Mouse (Mus musculus) liver, embryonic 13.5 days (tissue): Measurements from ENCODE around the gene Cap1. TPM values are rescaled to one million over a fixed set of nuclear protein-coding genes. Genes with fewer than 3 reads are reported as not detected.

Experiments
- ATAC-seq: fragments of 200-750 bp; cut with Nextera tagmentation; 2 replicates; pipeline ENCODE4 v1.8.0; 2017; ENCODE audit warnings: low read depth, mild to moderate bottlenecking, moderate number of reproducible peaks, moderate library complexity
- DNase-seq: peaks from one replicate; pipeline ENCODE4 v3.0.0; 2022
- H3K27ac ChIP-seq: fragments of 300-500 bp; sonication (generic); 2 replicates; pipeline ENCODE4 v1.5.1; 2015; ENCODE audit warnings: moderate library complexity, mild to moderate bottlenecking, inconsistent platforms
- H3K27me3 ChIP-seq: fragments of 300-500 bp; sonication (generic); 2 replicates; pipeline ENCODE4 v1.6.1; 2015; ENCODE audit warnings: mild to moderate bottlenecking, inconsistent platforms
- H3K36me3 ChIP-seq: fragments of 300-500 bp; sonication (generic); 2 replicates; pipeline ENCODE4 v1.6.1; 2015; ENCODE audit warnings: mild to moderate bottlenecking, inconsistent platforms
- H3K4me1 ChIP-seq: fragments of 300-500 bp; sonication (generic); replicated peaks from 2 replicates; pipeline ENCODE4 v1.6.1; 2015; ENCODE audit warnings: inconsistent platforms
- H3K4me2 ChIP-seq: fragments of 300-500 bp; sonication (generic); 2 replicates; pipeline ENCODE4 v1.6.1; 2015; ENCODE audit warnings: inconsistent platforms, mild to moderate bottlenecking, moderate library complexity
- H3K4me3 ChIP-seq: fragments of 300-500 bp; sonication (generic); replicated peaks from 2 replicates; pipeline ENCODE4 v1.5.1; 2015; ENCODE audit warnings: mild to moderate bottlenecking, inconsistent platforms
- H3K9ac ChIP-seq: fragments of 300-500 bp; sonication (generic); 2 replicates; pipeline ENCODE4 v1.6.1; 2015; ENCODE audit warnings: mild to moderate bottlenecking, inconsistent platforms
- H3K9me3 ChIP-seq: fragments of 300-500 bp; sonication (generic); replicated peaks from 2 replicates; pipeline ENCODE4 v1.6.1; 2016; ENCODE audit warnings: inconsistent platforms
- WGBS: fragments of 180-500 bp; shearing (Covaris S2); methylation state at CpG from one replicate; pipeline ENCODE4 v1.1.7; 2015; ENCODE audit not compliant: insufficient replicate concordance; 5-methylcytosine and 5-hydroxymethylcytosine counted together
- polyA plus RNA-seq: library from polyadenylated mRNA; unstranded; fragments of >200 nt; fragmentation: Nextera tagmentation; extraction: Ambion mirVana; gene quantifications from 2 replicates; pipeline ENCODE4 v1.2.1, GENCODE M21; 2015

Cap1 gene
- polyA plus RNA-seq, 1 experiment from 2014 or later = 29.1 TPM

- no peaks in the 10 kb centered on the region for H3K36me3 ChIP-seq
- H3K27ac ChIP-seq = no peak overlapping the region
- H3K27me3 ChIP-seq = no peaks in the 10 kb centered on the region
- H3K4me3 ChIP-seq = no peak overlapping the region
- H3K4me2 ChIP-seq = no peak overlapping the region
- ATAC-seq (no peak), DNase-seq (no peak)
- 38% methylated on average over 6 of the region's 6 CpGs for WGBS
- no peaks in the 10 kb centered on the region for H3K9me3 ChIP-seq
- no peaks in the 10 kb centered on the region for H3K4me1 ChIP-seq
- H3K9ac ChIP-seq = no peak overlapping the region
Measured at GRCm38 (mm10) chr4:122910577-122910976, 24.7 kb upstream of the Cap1 start.

- H3K27ac ChIP-seq = no peak overlapping the region
- no peaks in the 10 kb centered on the region for H3K4me1 ChIP-seq
- H3K36me3 ChIP-seq = no peaks in the 10 kb centered on the region
- ATAC-seq = no peak
- 66% methylated on average over 12 of the region's 12 CpGs for WGBS
- no peak overlapping the region for H3K4me2 ChIP-seq
- no peaks in the 10 kb centered on the region for H3K9me3 ChIP-seq
- DNase-seq = no peak
- H3K9ac ChIP-seq = no peak overlapping the region
- H3K4me3 ChIP-seq = no peak overlapping the region
- no peaks in the 10 kb centered on the region for H3K27me3 ChIP-seq
Measured at GRCm38 (mm10) chr4:122909572-122910189, 23.8 kb upstream of the Cap1 start.

- Histone ChIP-seq H3K9ac (no peak overlapping the region), H3K27me3 (no peaks in the 10 kb centered on the region), H3K36me3 (no peaks in the 10 kb centered on the region), H3K4me2 (no peak overlapping the region), H3K4me1 (no peaks in the 10 kb centered on the region), H3K9me3 (no peaks in the 10 kb centered on the region), H3K27ac (no peak overlapping the region), H3K4me3 (no peak overlapping the region)
- WGBS = 77% methylated on average over 10 of the region's 10 CpGs
- ATAC-seq (no peak), DNase-seq (no peak)
Measured at GRCm38 (mm10) chr4:122905359-122905758, 19.5 kb upstream of the Cap1 start.

- H3K9me3 ChIP-seq = no peaks in the 10 kb centered on the region
- H3K36me3 ChIP-seq = no peaks in the 10 kb centered on the region
- DNase-seq (no peak), ATAC-seq (no peak)
- no peak overlapping the region for H3K4me3 ChIP-seq
- H3K27ac ChIP-seq = no peak overlapping the region
- H3K4me2 ChIP-seq = no peak overlapping the region
- H3K4me1 ChIP-seq = no peaks in the 10 kb centered on the region
- no peak overlapping the region for H3K9ac ChIP-seq
- H3K27me3 ChIP-seq = no peaks in the 10 kb centered on the region
- WGBS = 70% methylated on average over 3 of the region's 3 CpGs
Measured at GRCm38 (mm10) chr4:122903709-122904108, 17.9 kb upstream of the Cap1 start.

GRCm38 (mm10) chr4:122902156-122902555 lies 16.3 kb upstream of the Cap1 start:
- Histone ChIP-seq H3K4me3 (no peak overlapping the region), H3K36me3 (no peaks in the 10 kb centered on the region), H3K9ac (no peak overlapping the region), H3K4me2 (no peak overlapping the region), H3K4me1 (no peaks in the 10 kb centered on the region), H3K27me3 (no peaks in the 10 kb centered on the region), H3K27ac (no peak overlapping the region), H3K9me3 (no peaks in the 10 kb centered on the region)
- 16% methylated on average over 6 of the region's 6 CpGs for WGBS
- no peak for DNase-seq
- ATAC-seq = no peak

GRCm38 (mm10) chr4:122898313-122898712 lies 12.5 kb upstream of the Cap1 start:
- 14% methylated on average over 5 of the region's 5 CpGs for WGBS
- Histone ChIP-seq H3K4me2 (no peak overlapping the region), H3K4me1 (peaks cover 8% of the 10 kb centered on the region; the same call in 1 of the 2 replicates), H3K27me3 (no peaks in the 10 kb centered on the region), H3K4me3 (no peak overlapping the region), H3K27ac (no peak overlapping the region), H3K9ac (no peak overlapping the region), H3K9me3 (no peaks in the 10 kb centered on the region), H3K36me3 (no peaks in the 10 kb centered on the region)
- ATAC-seq (no peak), DNase-seq (no peak)

GRCm38 (mm10) chr4:122897750-122898149 lies 11.9 kb upstream of the Cap1 start:
- no peak for DNase-seq
- no peaks in the 10 kb centered on the region for H3K27me3 ChIP-seq
- no peaks in the 10 kb centered on the region for H3K9me3 ChIP-seq
- no peak overlapping the region for H3K4me3 ChIP-seq
- no peaks in the 10 kb centered on the region for H3K36me3 ChIP-seq
- ATAC-seq = no peak
- H3K9ac ChIP-seq = no peak overlapping the region
- no peak overlapping the region for H3K4me2 ChIP-seq
- H3K27ac ChIP-seq = no peak overlapping the region
- peaks cover 11% of the 10 kb centered on the region for H3K4me1 ChIP-seq
- 63% methylated on average over 4 of the region's 4 CpGs for WGBS

GRCm38 (mm10) chr4:122892157-122892556 lies 6.3 kb upstream of the Cap1 start:
- Histone ChIP-seq H3K9me3 (no peaks in the 10 kb centered on the region), H3K4me1 (peaks cover 43% of the 10 kb centered on the region), H3K4me3 (no peak overlapping the region), H3K27me3 (no peaks in the 10 kb centered on the region), H3K27ac (peak overlapping the region; percentile 40), H3K36me3 (no peaks in the 10 kb centered on the region), H3K9ac (no peak overlapping the region), H3K4me2 (no peak overlapping the region)
- DNase-seq = no peak
- no peak for ATAC-seq
- WGBS = 16% methylated on average over 5 of the region's 5 CpGs

- no peaks in the 10 kb centered on the region for H3K9me3 ChIP-seq
- 43% methylated on average over 1 of the region's 1 CpGs for whole genome bisulfite sequencing
- H3K4me2 ChIP-seq = no peak overlapping the region
- no peak overlapping the region for H3K9ac ChIP-seq
- peak overlapping the region; percentile 40; the same call in 1 of the 2 replicates for H3K27ac ChIP-seq
- H3K36me3 ChIP-seq = no peaks in the 10 kb centered on the region
- H3K27me3 ChIP-seq = no peaks in the 10 kb centered on the region
- no peak overlapping the region for H3K4me3 ChIP-seq
- DNase-seq (no peak), ATAC-seq (no peak)
- peaks cover 47% of the 10 kb centered on the region for H3K4me1 ChIP-seq
Measured at GRCm38 (mm10) chr4:122891597-122891996, 5.7 kb upstream of the Cap1 start.

GRCm38 (mm10) chr4:122890881-122891481 lies 5.1 kb upstream of the Cap1 start:
- DNase-seq (no peak), ATAC-seq (peak; percentile 1; the same call in 1 of the 2 replicates)
- Histone ChIP-seq H3K27me3 (no peaks in the 10 kb centered on the region), H3K27ac (no peak overlapping the region), H3K4me3 (no peak overlapping the region), H3K36me3 (no peaks in the 10 kb centered on the region), H3K9ac (no peak overlapping the region), H3K4me2 (no peak overlapping the region), H3K4me1 (peaks cover 41% of the 10 kb centered on the region), H3K9me3 (no peaks in the 10 kb centered on the region)
- WGBS = 24% methylated on average over 3 of the region's 3 CpGs

GRCm38 (mm10) chr4:122887336-122887735 lies 1.5 kb upstream of the Cap1 start:
- Histone ChIP-seq H3K9ac (peak overlapping the region; percentile 91; the same call in 1 of the 2 replicates), H3K4me2 (peak overlapping the region; percentile 88), H3K27ac (peak overlapping the region; percentile 99), H3K4me1 (peaks cover 56% of the 10 kb centered on the region), H3K4me3 (peak overlapping the region; percentile 87), H3K27me3 (no peaks in the 10 kb centered on the region), H3K36me3 (no peaks in the 10 kb centered on the region), H3K9me3 (no peaks in the 10 kb centered on the region)
- WGBS = 68% methylated on average over 2 of the region's 2 CpGs
- no peak for ATAC-seq
- DNase-seq = no peak
